ENCODE assay signal across 8 mouse cellular contexts in the genomic region with DNA sequence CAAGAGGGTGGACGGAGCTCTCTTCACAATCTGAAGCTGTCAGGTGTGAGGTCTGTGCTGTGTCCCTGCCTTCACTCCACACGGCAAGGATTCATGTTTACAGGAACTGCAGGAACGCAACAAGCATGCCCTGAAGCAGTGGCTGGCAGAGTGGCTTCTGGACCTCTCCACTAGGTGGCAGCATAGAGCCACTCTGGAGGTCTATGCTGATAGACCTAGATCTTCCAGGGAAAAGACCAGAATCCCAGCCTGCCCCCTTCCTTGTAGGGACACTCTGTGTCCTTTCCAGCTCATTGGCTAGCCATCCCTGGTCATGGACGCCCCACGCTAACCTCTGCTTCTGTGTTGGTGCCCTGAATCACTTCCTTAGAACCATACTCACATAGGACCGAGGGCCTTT.
DNase-seq lines count a peak whose midpoint lies in the region; ATAC-seq and TF ChIP-seq lines count a peak whose summit lies in the region.

No protein-coding gene starts in this region.

- peak; percentile 87 for DNase-seq in adipocyte (ENCODE audit: low spot score)
- peak; percentile 89 for DNase-seq in gastrocnemius, postnatal 10 days
- peak; percentile 84 for DNase-seq in induced T-regulatory cell, adult 2 months (ENCODE audit: low read depth)
- DNase-seq in left cerebral cortex, adult 2 months (ENCODE audit: extremely low spot score in 1 of 2, low spot score in 2 of 2) = peak; percentile 78 to 88
- DNase-seq in right cerebral cortex, postnatal 10 days (ENCODE audit: low spot score in 2 of 2) = peak; percentile 85 to 91
- peak; percentile 85 for DNase-seq in urinary bladder, postnatal 25 days (ENCODE audit: low spot score)

- no peak overlapping the region for H3K27ac ChIP-seq in cortical plate, adult 2 months (ENCODE audit: insufficient read depth, low read length)
- no peak overlapping the region for H3K27ac ChIP-seq in left cerebral cortex, adult 2 months

- TF ChIP-seq POLR2A in cortical plate, adult 2 months (IDR thresholded peaks at IDR 0.05; ENCODE audit: extremely low read depth, insufficient read depth, low read length) = no peak

- H3K4me1 ChIP-seq in cortical plate, adult 2 months (ENCODE audit: control insufficient read depth, insufficient read depth, low read length) = no peaks in the 10 kb centered on the region

- intact Hi-C loops in left cerebral cortex, adult 2 months (cut with DNase I) = loop anchor here (1.0 to 5.0 kb wide), 3 partner anchors 172 to 298 kb away; no protein-coding TSS in a partner anchor

- ATAC-seq in megakaryocyte progenitor cell, adult 5-6 weeks (replicated peaks; ENCODE audit: poor library complexity) = peak; percentile 76

- H3K4me3 ChIP-seq in cortical plate, adult 2 months (ENCODE audit: insufficient read depth, low read length) = no peak overlapping the region
- no peak overlapping the region for H3K4me3 ChIP-seq in left cerebral cortex, adult 2 months

- peak; percentile 90 for TF ChIP-seq CTCF in cortical plate, adult 2 months (IDR thresholded peaks at IDR 0.05; ENCODE audit: extremely low read depth, insufficient read depth, low read length)
- TF ChIP-seq CTCF in left cerebral cortex, adult 2 months (IDR thresholded peaks at IDR 0.05) = peak; percentile 96
